Mouse (Mus musculus) forebrain, postnatal 0 days (tissue): ENCODE measurements at regions not wholly inside any gene's neighbourhood (a gene's known extent, or its start where the extent isn't known, plus 50 kb on each side); places are given as distances from the start of the nearest gene placed in this dataset.

Source experiments
- ATAC-seq: fragments of 200-750 bp; cut with Nextera tagmentation; 2 replicates; pipeline ENCODE4 v1.8.0; 2017; ENCODE audit warnings: mild to moderate bottlenecking, moderate library complexity
- DNase-seq: peaks from one replicate; pipeline ENCODE4 v3.0.0-alpha.2; 2015
- H3K27ac ChIP-seq: fragments of 300-500 bp; sonication (generic); 2 replicates; pipeline ENCODE4 v1.5.1; 2014; ENCODE audit warnings: low read depth, mild to moderate bottlenecking, antibody characterized with exemption, low read length, moderate library complexity, mixed read lengths
- H3K27me3 ChIP-seq: fragments of 300-500 bp; sonication (generic); 2 replicates; pipeline ENCODE4 v1.6.1; 2014; ENCODE audit warnings: mild to moderate bottlenecking, low read length, mixed read lengths; ENCODE audit not compliant: insufficient read depth
- H3K36me3 ChIP-seq: fragments of 300-500 bp; sonication (generic); 2 replicates; pipeline ENCODE4 v1.6.1; 2014; ENCODE audit warnings: mild to moderate bottlenecking, moderate library complexity; ENCODE audit not compliant: insufficient read depth
- H3K4me1 ChIP-seq: fragments of 300-500 bp; sonication (generic); 2 replicates; pipeline ENCODE4 v1.6.1; 2014; ENCODE audit warnings: antibody characterized with exemption; ENCODE audit not compliant: insufficient read depth
- H3K4me2 ChIP-seq: fragments of 300-500 bp; sonication (generic); 2 replicates; pipeline ENCODE4 v1.6.1; 2014; ENCODE audit warnings: low read depth, mild to moderate bottlenecking, moderate library complexity
- H3K4me3 ChIP-seq: fragments of 300-500 bp; sonication (generic); 2 replicates; pipeline ENCODE4 v1.5.1; 2014; ENCODE audit warnings: low read depth, low read length, mixed read lengths
- H3K9ac ChIP-seq: fragments of 300-500 bp; sonication (generic); 2 replicates; pipeline ENCODE4 v1.6.1; 2014; ENCODE audit warnings: mild to moderate bottlenecking
- H3K9me3 ChIP-seq: fragments of 300-500 bp; sonication (generic); 2 replicates; pipeline ENCODE4 v1.6.1; 2016; ENCODE audit warnings: low read length
- CTCF ChIP-seq: sonication (generic); IDR thresholded peaks from 2 replicates; pipeline ENCODE4 v1.5.1; 2016; ENCODE audit warnings: antibody characterized with exemption, control low read depth, low read depth
- WGBS: fragments of 180-500 bp; shearing (Covaris S2); extraction: QIAGEN DNeasy Blood & Tissue Kit; methylation state at CpG from one replicate; pipeline ENCODE4 v1.1.7; 2014; 5-methylcytosine and 5-hydroxymethylcytosine counted together

DNA sequence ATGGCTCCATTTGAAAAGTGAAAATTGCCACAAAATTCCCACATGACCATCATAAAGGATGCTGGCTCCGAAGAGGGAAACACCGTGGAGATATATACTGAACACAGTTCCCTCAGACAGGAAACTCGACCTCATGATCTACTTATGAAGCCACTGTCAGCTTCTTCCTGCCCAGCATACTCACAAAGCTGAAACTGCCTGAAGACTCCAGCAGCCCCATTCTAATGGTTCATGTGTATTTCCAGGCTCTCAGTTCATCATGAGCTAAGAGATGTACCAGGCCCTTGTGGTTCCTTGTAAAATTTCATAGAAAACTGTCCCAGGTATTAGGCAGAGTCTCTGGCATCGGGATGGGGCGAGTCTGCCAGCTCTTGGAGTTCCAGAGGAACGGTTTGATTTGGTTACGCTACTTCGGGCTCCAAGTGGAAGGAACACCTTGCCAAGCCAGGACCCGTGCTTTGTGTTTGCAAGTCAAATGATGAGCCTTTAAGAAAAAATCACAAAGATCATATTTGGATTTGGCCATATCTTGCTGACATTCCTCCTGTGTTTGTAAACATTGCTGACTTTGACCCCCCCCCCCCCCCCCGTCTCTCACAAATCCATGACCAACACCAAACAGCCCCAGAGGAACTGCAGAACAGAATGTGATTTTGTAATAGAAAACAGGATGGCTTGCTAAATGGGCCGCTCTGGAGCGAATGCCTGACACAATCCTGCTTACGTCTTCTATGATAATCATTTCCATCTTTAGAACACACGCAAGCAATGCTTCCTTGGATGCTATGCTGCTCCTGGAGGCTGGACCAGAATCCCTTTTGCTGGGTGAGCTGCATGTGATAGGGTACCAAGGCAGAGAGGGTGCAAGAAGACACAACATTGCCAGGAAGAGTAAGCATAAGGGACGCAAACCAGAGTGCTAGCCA is 203.7 kb upstream of the Gm15217 start:
- WGBS = 87% methylated on average over 15 of the region's 15 CpGs
- H3K4me3 ChIP-seq = no peak overlapping the region
- DNase-seq = no peak
- no peaks in the 10 kb centered on the region for H3K9me3 ChIP-seq
- no peak overlapping the region for H3K4me2 ChIP-seq
- no peak overlapping the region for H3K9ac ChIP-seq
- H3K27me3 ChIP-seq = no peaks in the 10 kb centered on the region
- H3K4me1 ChIP-seq = no peaks in the 10 kb centered on the region
- no peaks in the 10 kb centered on the region for H3K36me3 ChIP-seq
- no peak for TF ChIP-seq CTCF
- H3K27ac ChIP-seq = no peak overlapping the region
- ATAC-seq = no peak

DNA sequence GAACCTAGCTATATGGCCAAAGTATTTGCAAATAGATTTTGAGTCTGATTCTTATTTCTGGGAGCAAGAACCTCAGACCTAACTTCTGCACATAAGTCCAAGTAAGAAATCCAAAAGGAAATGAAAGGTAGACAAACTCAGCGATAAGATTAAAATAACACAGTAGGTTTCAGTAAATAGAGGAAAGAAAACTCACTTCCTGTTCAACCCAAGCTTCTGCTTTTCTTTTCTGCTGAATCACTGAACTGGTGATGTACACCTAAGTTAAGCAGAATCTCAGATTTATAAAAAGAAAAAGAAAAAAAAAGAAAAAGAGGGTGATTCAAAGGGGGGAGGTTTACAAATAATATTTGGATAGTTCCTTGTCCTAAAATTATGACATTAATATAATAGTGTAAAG is 200.2 kb upstream of the Gm15217 start:
- WGBS = 93% methylated on average over 1 of the region's 1 CpGs
- H3K27ac ChIP-seq = no peak overlapping the region
- H3K36me3 ChIP-seq = no peaks in the 10 kb centered on the region
- H3K4me1 ChIP-seq = no peaks in the 10 kb centered on the region
- H3K27me3 ChIP-seq = no peaks in the 10 kb centered on the region
- TF ChIP-seq CTCF = no peak
- no peaks in the 10 kb centered on the region for H3K9me3 ChIP-seq
- no peak overlapping the region for H3K9ac ChIP-seq
- no peak overlapping the region for H3K4me3 ChIP-seq
- DNase-seq = no peak
- ATAC-seq = no peak
- no peak overlapping the region for H3K4me2 ChIP-seq

DNA sequence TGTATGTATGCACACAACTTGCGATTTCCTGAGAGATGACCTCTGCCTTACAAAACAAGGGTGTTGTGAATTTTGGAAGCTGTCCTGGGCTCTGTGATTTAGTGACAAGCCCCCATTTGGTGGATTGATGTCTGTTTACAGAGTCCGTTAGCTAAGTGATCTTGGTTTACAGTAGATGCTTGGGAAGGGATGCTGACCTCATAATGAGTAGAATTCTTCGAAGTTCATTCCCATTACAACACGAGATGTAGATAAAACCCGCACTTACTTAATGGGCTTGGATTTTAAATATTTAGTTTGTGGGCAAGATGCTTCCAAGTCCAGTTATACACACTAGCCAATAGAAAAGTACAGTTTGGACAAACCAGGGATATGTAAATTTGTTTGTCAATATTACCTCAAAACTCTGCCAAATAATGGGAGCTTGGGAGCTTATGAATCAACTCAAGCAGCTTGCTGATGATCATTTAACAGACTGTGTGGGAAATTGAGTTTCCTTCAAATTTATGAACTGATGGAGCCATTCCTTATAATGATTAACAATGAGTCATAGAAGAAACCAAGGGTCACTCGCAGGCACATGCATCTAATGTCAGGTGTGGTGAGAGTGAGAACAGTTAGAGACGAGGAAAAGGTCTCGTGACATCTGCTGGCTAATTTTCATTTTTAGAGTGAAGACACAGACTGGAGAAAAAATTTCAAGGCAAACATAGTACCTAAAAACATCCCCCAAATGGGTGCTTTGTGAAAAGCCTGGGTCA is 187.4 kb upstream of the Gm15217 start:
- no peaks in the 10 kb centered on the region for H3K36me3 ChIP-seq
- H3K4me1 ChIP-seq = no peaks in the 10 kb centered on the region
- no peak overlapping the region for H3K4me3 ChIP-seq
- no peaks in the 10 kb centered on the region for H3K27me3 ChIP-seq
- WGBS = 90% methylated on average over 8 of the region's 8 CpGs
- ATAC-seq = no peak
- no peaks in the 10 kb centered on the region for H3K9me3 ChIP-seq
- DNase-seq = no peak
- no peak overlapping the region for H3K27ac ChIP-seq
- no peak overlapping the region for H3K4me2 ChIP-seq
- no peak overlapping the region for H3K9ac ChIP-seq
- no peak for TF ChIP-seq CTCF

DNA sequence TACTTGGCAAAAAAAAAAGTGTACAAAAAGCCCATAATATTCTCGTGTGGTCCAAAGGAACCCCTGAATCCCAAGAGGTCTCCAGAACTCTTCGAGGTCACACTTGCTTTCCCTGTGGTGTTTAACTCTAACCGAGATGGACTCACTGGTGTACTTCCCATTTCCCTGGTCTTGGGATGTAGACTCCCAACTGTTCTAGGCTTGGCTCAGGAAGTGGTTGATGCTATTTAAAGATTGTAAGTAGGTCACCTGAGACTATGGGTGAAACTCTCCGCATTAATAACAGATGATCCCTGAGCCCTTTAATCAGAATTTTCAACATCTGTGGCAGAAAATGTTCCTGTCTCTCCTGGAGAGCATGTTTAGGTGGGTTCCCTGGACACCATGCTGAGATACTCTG is 185.6 kb upstream of the Gm15217 start:
- TF ChIP-seq CTCF = no peak
- DNase-seq (no peak), ATAC-seq (no peak)
- Histone ChIP-seq H3K36me3 (no peaks in the 10 kb centered on the region), H3K4me1 (no peaks in the 10 kb centered on the region), H3K27ac (no peak overlapping the region), H3K4me2 (no peak overlapping the region), H3K4me3 (no peak overlapping the region), H3K9ac (no peak overlapping the region), H3K9me3 (no peaks in the 10 kb centered on the region), H3K27me3 (no peaks in the 10 kb centered on the region)
- 87% methylated on average over 4 of the region's 4 CpGs for WGBS

DNA sequence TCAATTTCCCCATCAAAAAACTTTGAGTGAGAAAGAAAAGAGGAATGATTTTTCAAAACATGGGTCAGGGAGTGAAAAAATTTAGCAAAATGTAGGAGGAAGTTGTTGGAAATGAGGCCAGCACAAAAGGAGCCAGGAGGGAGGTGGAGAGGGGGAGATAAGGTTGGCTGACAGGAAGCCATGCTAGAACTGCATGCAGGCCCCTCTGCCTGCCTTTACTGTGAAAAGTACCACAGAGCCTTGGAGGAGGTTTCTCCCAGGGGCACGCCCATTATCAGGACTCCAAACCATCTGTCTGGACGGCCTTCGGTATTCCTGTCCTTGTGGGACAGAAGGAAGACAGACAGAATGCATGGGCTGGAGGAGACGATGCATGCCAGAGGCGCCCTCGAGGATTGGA is 183.3 kb upstream of the Gm15217 start:
- Histone ChIP-seq H3K9me3 (no peaks in the 10 kb centered on the region), H3K27ac (no peak overlapping the region), H3K4me1 (no peaks in the 10 kb centered on the region), H3K36me3 (no peaks in the 10 kb centered on the region), H3K4me2 (no peak overlapping the region), H3K27me3 (no peaks in the 10 kb centered on the region), H3K4me3 (no peak overlapping the region), H3K9ac (no peak overlapping the region)
- DNase-seq = no peak
- TF ChIP-seq CTCF = no peak
- 84% methylated on average over 6 of the region's 6 CpGs for WGBS
- ATAC-seq = no peak

DNA sequence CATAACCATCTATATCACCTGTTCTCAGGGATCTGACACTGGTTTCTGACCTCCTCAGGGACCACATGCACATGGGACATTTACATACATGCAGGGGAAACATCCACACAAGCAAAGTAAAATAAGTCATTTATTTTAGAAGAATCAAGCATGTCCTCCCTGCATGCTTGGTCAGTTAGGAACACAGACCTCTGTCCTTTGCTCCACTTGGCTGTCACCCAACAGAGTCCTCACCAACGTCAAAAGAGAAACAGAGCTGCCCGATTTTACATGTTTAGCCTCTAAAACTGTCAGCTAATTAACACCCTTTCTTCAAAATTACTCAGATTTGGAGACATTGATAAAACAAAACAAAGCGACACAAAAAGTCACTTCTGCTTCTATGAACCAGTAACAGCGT is 176.4 kb upstream of the Gm15217 start:
- Histone ChIP-seq H3K27me3 (no peaks in the 10 kb centered on the region), H3K4me2 (no peak overlapping the region), H3K36me3 (no peaks in the 10 kb centered on the region), H3K9ac (no peak overlapping the region), H3K9me3 (no peaks in the 10 kb centered on the region), H3K27ac (no peak overlapping the region), H3K4me3 (no peak overlapping the region), H3K4me1 (no peaks in the 10 kb centered on the region)
- WGBS = 40% methylated on average over 4 of the region's 4 CpGs
- no peak for ATAC-seq
- TF ChIP-seq CTCF = no peak
- DNase-seq = no peak

DNA sequence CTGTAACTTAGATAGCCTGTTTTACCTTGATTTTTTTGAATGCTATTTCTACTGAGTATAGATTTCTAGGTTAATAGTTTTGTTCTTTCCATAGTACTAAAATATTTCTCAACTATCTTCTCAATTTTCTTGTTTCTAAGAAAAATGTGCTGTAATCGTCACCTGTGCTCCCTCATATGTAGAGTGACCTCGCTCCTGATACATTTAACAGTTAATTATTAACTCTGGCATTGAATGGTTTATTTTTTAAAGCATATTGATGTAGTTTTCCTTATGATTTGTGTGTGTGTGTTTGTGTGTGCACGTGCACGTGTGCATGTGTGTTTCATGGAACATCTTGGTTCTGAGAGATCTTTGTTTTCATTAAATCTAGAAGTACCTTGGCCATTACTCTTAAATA is 158.7 kb upstream of the Gm15217 start:
- TF ChIP-seq CTCF = no peak

More for the DNA sequence above, 158.7 kb upstream of the Gm15217 start:
- DNase-seq = no peak
- Histone ChIP-seq H3K4me1 (no peaks in the 10 kb centered on the region), H3K9ac (no peak overlapping the region), H3K4me3 (no peak overlapping the region), H3K27me3 (no peaks in the 10 kb centered on the region), H3K36me3 (no peaks in the 10 kb centered on the region), H3K9me3 (no peaks in the 10 kb centered on the region), H3K4me2 (no peak overlapping the region), H3K27ac (no peak overlapping the region)
- ATAC-seq = no peak
- WGBS = 93% methylated on average over 4 of the region's 4 CpGs
